Mouse (Mus musculus) kidney, embryonic 14.5 days (tissue): Measurements from ENCODE around the gene Zfp92. TPM values are rescaled to one million over a fixed set of nuclear protein-coding genes. Genes with fewer than 3 reads are reported as not detected.

Source experiments
- ATAC-seq: fragments of 200-750 bp; cut with Nextera tagmentation; 2 replicates; pipeline ENCODE4 v1.8.0; 2017; ENCODE audit warnings: moderate number of reproducible peaks, mild to moderate bottlenecking, moderate TSS enrichment, moderate library complexity; ENCODE audit not compliant: low FRiP score, low TSS enrichment
- H3K27ac ChIP-seq: fragments of 300-500 bp; sonication (generic); 2 replicates; pipeline ENCODE4 v1.5.1; 2014; ENCODE audit warnings: low read depth, mild to moderate bottlenecking, low read length, moderate library complexity, mixed read lengths
- H3K27me3 ChIP-seq: fragments of 300-500 bp; sonication (generic); 2 replicates; pipeline ENCODE4 v1.6.1; 2014; ENCODE audit warnings: mild to moderate bottlenecking, low read length; ENCODE audit not compliant: control insufficient read depth, insufficient read depth
- H3K36me3 ChIP-seq: fragments of 300-500 bp; sonication (generic); 2 replicates; pipeline ENCODE4 v1.6.1; 2014; ENCODE audit warnings: low read length, mixed read lengths; ENCODE audit not compliant: control insufficient read depth, insufficient read depth
- H3K4me1 ChIP-seq: fragments of 300-500 bp; sonication (generic); 2 replicates; pipeline ENCODE4 v1.6.1; 2014; ENCODE audit warnings: low read length, mixed read lengths; ENCODE audit not compliant: control insufficient read depth, insufficient read depth
- H3K4me2 ChIP-seq: fragments of 300-500 bp; sonication (generic); replicated peaks from 2 replicates; pipeline ENCODE4 v1.6.1; 2014; ENCODE audit warnings: low read depth, mild to moderate bottlenecking, low read length
- H3K4me3 ChIP-seq: fragments of 300-500 bp; sonication (generic); 2 replicates; pipeline ENCODE4 v1.5.1; 2014; ENCODE audit warnings: mild to moderate bottlenecking, low read length
- H3K9ac ChIP-seq: fragments of 300-500 bp; sonication (generic); 2 replicates; pipeline ENCODE4 v1.6.1; 2014; ENCODE audit warnings: low read depth, mild to moderate bottlenecking, low read length, moderate library complexity
- H3K9me3 ChIP-seq: fragments of 300-500 bp; sonication (generic); 2 replicates; pipeline ENCODE4 v1.6.1; 2016; ENCODE audit warnings: low read length; ENCODE audit not compliant: control insufficient read depth
- WGBS: fragments of 180-500 bp; shearing (Covaris S2); extraction: QIAGEN DNeasy Blood & Tissue Kit; methylation state at CpG from one replicate; pipeline ENCODE4 v1.1.7; 2014; 5-methylcytosine and 5-hydroxymethylcytosine counted together
- polyA plus RNA-seq: library from polyadenylated mRNA; unstranded; fragments of >200 nt; fragmentation: Nextera tagmentation; extraction: Ambion mirVana; gene quantifications from 2 replicates; pipeline ENCODE4 v1.2.1, GENCODE M21; 2014

Gene Zfp92
- polyA plus RNA-seq, 1 experiment from 2014 or later, result not detected

GRCm38 (mm10) chrX:73467446-73468241 lies 56.7 kb downstream of the Zfp92 start:
- no peak for ATAC-seq
- Histone ChIP-seq H3K36me3 (no peaks in the 10 kb centered on the region), H3K9me3 (no peaks in the 10 kb centered on the region), H3K27ac (peak overlapping the region; percentile 47; the same call in 1 of the 2 replicates), H3K9ac (no peak overlapping the region), H3K4me2 (no peak overlapping the region), H3K27me3 (no peaks in the 10 kb centered on the region; the same call in 1 of the 2 replicates), H3K4me1 (no peaks in the 10 kb centered on the region), H3K4me3 (no peak overlapping the region)
- WGBS, result 63% methylated on average over 5 of the region's 5 CpGs

DNA sequence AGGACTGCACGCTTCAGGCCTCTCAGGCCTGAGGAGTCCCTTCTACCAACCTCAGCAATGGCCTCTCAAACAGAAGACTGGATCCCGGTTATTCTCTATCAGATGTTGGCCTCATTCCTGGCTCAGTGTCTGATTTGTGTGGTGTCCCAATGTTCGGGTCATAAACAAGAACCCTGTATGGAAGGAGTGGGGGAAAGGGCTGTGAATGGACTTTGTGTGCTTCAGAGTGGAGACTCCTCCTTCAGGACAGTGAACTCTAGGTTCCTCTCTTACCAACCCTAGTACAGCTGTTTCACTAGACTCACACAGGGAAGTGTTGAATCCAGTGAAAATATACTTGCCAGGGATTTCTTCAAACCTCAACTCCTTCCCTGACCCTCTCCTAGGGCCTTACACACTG lies 57.4 kb downstream of the Zfp92 start:
- H3K9me3 ChIP-seq, result no peaks in the 10 kb centered on the region
- H3K27ac ChIP-seq, result no peak overlapping the region
- H3K36me3 ChIP-seq, result no peaks in the 10 kb centered on the region
- no peak overlapping the region for H3K4me2 ChIP-seq
- H3K4me1 ChIP-seq, result no peaks in the 10 kb centered on the region
- no peak for ATAC-seq
- no peak overlapping the region for H3K9ac ChIP-seq
- WGBS, result 76% methylated on average over 3 of the region's 3 CpGs
- H3K4me3 ChIP-seq, result no peak overlapping the region
- H3K27me3 ChIP-seq, result no peaks in the 10 kb centered on the region; the same call in 1 of the 2 replicates

DNA sequence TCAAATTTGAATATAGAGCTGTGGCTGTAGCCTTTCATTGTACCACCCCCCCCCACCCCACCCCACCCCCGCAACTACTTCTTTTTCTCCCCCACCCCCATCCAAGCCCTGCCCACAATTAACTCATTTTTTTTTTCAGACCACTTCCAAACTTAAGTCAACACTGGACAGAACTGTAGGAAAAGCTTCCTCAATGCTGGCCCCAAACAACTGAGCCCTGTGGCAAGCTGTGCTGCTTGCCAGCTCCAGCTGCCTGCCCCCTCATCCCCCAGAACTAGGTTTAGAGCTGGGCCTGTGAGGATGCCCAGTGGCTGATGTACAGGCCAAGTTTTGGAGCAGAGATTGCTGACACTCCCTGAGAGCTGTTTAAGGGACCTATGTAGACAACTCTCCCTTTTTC lies 57.9 kb downstream of the Zfp92 start:
- Histone ChIP-seq H3K4me2 (no peak overlapping the region), H3K4me3 (no peak overlapping the region), H3K9me3 (no peaks in the 10 kb centered on the region), H3K9ac (no peak overlapping the region), H3K4me1 (no peaks in the 10 kb centered on the region), H3K36me3 (no peaks in the 10 kb centered on the region), H3K27ac (no peak overlapping the region), H3K27me3 (no peaks in the 10 kb centered on the region; the same call in 1 of the 2 replicates)
- no peak for ATAC-seq
- WGBS, result 89% methylated on average over 1 of the region's 1 CpGs

GRCm38 (mm10) chrX:73471764-73472163 lies 60.9 kb downstream of the Zfp92 start:
- no peaks in the 10 kb centered on the region for H3K36me3 ChIP-seq
- H3K27ac ChIP-seq, result no peak overlapping the region
- no peak for ATAC-seq
- H3K9ac ChIP-seq, result no peak overlapping the region
- H3K27me3 ChIP-seq, result no peaks in the 10 kb centered on the region; the same call in 1 of the 2 replicates
- 0 out of 2 replicates have a peak, but pooled peaks cover 4% of the 10 kb centered on the region for H3K4me1 ChIP-seq
- H3K4me3 ChIP-seq, result no peak overlapping the region
- H3K4me2 ChIP-seq, result no peak overlapping the region
- H3K9me3 ChIP-seq, result no peaks in the 10 kb centered on the region
- 83% methylated on average over 3 of the region's 3 CpGs for WGBS

- 0 out of 2 replicates have a peak, but pooled peaks cover 4% of the 10 kb centered on the region for H3K4me1 ChIP-seq
- no peak overlapping the region for H3K9ac ChIP-seq
- peak overlapping the region; percentile 42; the same call in 1 of the 2 replicates for H3K27ac ChIP-seq
- H3K36me3 ChIP-seq, result no peaks in the 10 kb centered on the region
- H3K4me3 ChIP-seq, result no peak overlapping the region
- H3K27me3 ChIP-seq, result no peaks in the 10 kb centered on the region
- no peak; the same call in 1 of the 2 replicates for ATAC-seq
- H3K9me3 ChIP-seq, result no peaks in the 10 kb centered on the region
- 56% methylated on average over 12 of the region's 12 CpGs for WGBS
- H3K4me2 ChIP-seq, result no peak overlapping the region
Measured at GRCm38 (mm10) chrX:73474340-73475165, 63.7 kb downstream of the Zfp92 start.

- Histone ChIP-seq H3K4me1 (0 out of 2 replicates have a peak, but pooled peaks cover 4% of the 10 kb centered on the region), H3K9me3 (no peaks in the 10 kb centered on the region), H3K9ac (no peak overlapping the region), H3K4me2 (no peak overlapping the region), H3K27ac (peak overlapping the region; percentile 77; the same call in 1 of the 2 replicates), H3K4me3 (no peak overlapping the region), H3K36me3 (no peaks in the 10 kb centered on the region), H3K27me3 (no peaks in the 10 kb centered on the region)
- ATAC-seq, result no peak
- 91% methylated on average over 1 of the region's 1 CpGs for WGBS
Measured at GRCm38 (mm10) chrX:73475658-73476256, 64.9 kb downstream of the Zfp92 start.

- Histone ChIP-seq H3K9ac (no peak overlapping the region), H3K27me3 (no peaks in the 10 kb centered on the region), H3K4me3 (no peak overlapping the region), H3K4me2 (no peak overlapping the region), H3K36me3 (no peaks in the 10 kb centered on the region), H3K9me3 (no peaks in the 10 kb centered on the region), H3K27ac (peak overlapping the region; percentile 77; the same call in 1 of the 2 replicates), H3K4me1 (0 out of 2 replicates have a peak, but pooled peaks cover 4% of the 10 kb centered on the region)
- peak; percentile 89 for ATAC-seq
- 58% methylated on average over 2 of the region's 2 CpGs for WGBS
Measured at GRCm38 (mm10) chrX:73476621-73477020, 65.7 kb downstream of the Zfp92 start.

- Histone ChIP-seq H3K9ac (no peak overlapping the region), H3K36me3 (no peaks in the 10 kb centered on the region), H3K27ac (no peak overlapping the region), H3K27me3 (no peaks in the 10 kb centered on the region), H3K4me3 (no peak overlapping the region), H3K9me3 (no peaks in the 10 kb centered on the region), H3K4me1 (0 out of 2 replicates have a peak, but pooled peaks cover 4% of the 10 kb centered on the region), H3K4me2 (no peak overlapping the region)
- ATAC-seq, result no peak
- 79% methylated on average over 2 of the region's 2 CpGs for WGBS
Measured at GRCm38 (mm10) chrX:73477500-73477899, 66.6 kb downstream of the Zfp92 start.
